Mouse (Mus musculus): ENCODE data around the gene Ahdc1.
A peak's percentile ranks its signal among the peaks of the same experiment; 100 is the strongest.

Ahdc1 gene

DNA sequence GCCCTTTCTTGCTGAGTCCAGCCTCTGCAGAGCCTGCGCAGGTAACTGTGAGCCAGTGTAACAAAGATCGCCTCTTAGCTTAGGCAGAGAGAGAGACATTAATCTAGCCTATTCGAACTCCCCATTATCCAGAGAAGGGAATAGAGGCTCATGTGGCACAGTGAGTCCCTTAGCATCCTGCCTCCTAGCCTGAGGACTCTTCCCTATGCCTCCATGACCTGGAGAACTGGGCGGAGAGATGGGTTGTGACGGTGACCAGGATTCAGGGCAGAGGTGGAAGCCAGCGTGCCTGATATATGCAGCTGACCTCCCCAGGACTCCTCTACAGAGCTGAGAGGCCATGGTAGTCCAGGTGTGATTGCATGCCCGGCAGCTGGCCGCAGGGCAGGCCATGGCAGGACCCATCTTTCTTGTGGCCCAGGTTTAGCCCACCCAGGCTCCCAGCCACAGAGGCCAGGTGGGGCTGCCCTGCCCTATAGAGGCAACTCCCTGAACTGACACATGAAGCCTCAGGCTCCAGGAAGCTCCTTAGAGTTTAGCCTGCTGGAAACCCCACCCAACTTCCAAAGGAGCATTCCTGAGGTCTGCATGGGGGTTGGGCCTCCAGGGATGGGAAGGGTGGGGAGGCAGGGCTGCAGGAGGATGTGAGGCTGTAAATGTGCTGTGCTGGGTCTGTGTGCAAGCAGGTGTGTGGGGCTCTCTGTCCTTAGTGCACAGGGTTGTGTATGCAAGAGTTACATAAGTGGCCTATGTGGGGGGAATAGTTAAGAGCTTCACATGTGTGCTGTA lies 44.3 kb downstream of the Ahdc1 start:
- no peak for DNase-seq (ENCODE audit: low spot score)

DNA sequence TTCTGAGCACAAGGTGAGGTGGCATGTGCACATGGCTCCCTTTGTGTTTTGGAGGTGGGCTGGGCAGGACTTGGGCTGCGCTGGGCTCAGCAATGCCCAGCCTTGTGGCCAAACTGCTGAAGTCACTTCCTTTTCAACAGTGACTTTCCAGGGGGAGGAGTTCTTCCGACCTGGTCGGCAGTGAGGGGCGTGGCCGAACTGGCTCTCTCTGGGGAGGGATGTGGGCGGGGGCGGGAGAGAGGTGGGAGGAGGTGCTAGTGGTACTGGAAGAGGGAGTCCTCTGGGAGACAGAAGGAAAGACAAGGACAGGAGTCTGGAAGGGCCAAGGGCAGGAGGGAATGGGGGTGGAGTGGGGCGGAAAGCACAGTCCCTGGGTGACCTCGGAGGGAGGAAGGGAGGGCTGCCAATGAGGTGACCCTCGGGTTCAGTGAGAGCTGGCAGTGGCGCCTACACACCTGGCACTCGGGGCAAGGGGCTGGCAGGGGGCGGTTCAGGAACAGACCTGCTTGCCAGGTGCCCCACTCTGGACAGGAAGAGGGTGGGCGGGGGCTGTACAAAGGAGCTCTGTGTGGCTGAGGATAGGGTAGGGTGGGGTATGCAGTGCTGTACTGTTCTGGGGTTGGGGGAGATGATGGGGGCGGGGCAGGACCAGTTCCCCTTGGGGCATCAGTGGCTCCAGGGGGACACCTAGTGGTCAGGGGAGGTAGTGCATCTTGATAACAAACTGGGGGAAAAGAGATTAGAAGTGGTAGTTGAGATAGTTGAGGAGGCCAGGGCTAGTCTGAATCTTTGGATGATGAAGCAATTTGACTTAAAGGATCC lies 45.2 kb downstream of the Ahdc1 start:
- peak; percentile 79 for DNase-seq (ENCODE audit: low spot score)

DNA sequence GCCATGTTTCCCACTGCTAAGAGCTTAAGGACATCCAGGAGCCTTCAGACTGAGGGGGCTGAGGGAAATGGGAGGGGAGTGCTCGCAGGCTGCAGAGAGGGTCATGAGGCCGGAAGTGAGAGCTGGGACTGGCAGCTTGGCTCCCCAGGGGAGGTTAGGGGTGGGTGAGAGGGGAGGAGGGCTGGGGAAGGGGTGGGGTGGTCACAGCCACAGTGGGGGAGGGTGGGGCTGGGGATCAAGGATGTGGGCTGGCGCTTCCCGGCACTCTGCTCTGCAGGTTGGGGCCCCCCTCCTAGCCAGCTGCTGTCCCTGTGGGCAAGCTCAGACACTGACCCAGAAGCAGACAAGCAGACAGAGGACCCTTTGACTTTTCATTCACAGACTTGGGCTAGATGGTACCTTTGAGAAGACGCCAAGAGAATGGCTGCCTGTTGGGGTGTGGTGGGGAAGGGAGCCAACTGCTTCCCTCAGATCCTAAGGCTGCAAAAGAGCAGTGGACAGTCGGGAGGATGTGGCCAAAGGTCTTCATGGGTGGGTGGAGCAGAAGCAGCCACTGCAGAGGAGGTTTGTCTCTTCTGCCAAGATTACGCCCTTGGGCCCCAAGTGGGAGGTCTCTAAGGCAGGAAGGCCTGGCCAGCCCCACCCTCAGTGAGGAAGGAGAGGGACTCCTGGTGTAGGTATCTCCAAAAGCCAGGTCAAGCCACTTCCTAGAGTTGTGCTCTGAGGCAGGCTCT lies 46.5 kb downstream of the Ahdc1 start:
- no peak for DNase-seq (ENCODE audit: low spot score)

- no peak for DNase-seq (ENCODE audit: low spot score)
Observed at GRCm38 (mm10) chr4:133058123-133058453, 47.0 kb downstream of the Ahdc1 start.

GRCm38 (mm10) chr4:133058513-133059480 lies 47.7 kb downstream of the Ahdc1 start:
- DNase-seq (ENCODE audit: low spot score): no peak

DNA sequence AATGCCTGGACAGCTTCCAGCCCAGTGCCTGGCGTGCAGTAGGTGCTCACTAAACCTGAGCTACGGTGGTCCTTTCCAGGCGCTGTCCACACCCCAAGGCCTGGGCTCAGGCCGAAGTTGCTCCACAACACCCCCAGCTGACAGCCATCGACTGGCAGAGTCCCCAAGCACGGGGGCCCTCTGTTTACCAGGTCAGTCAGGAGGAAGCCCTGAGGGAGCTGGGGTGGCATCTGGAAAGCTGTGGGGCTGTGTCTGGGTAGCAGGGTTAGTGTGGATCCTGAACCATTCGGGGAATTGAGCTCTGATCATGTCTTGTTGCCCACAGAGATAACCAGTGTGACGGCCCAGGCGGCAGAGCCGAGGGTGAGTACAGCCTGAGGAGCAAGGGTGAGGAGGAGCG lies 49.6 kb downstream of the Ahdc1 start:
- DNase-seq (ENCODE audit: low spot score): no peak

GRCm38 (mm10) chr4:133061798-133062197 lies 50.7 kb downstream of the Ahdc1 start:
- no peak for DNase-seq (ENCODE audit: low spot score)

- no peak for DNase-seq (ENCODE audit: low spot score)
Observed at GRCm38 (mm10) chr4:133062286-133062685, 51.2 kb downstream of the Ahdc1 start.

- no peak for DNase-seq (ENCODE audit: low spot score)
Observed at GRCm38 (mm10) chr4:133063203-133063602, 52.1 kb downstream of the Ahdc1 start.

- no peak for DNase-seq (ENCODE audit: low spot score)
Observed at GRCm38 (mm10) chr4:133063799-133064198, 52.7 kb downstream of the Ahdc1 start.

GRCm38 (mm10) chr4:133064791-133065190 lies 53.7 kb downstream of the Ahdc1 start:
- no peak for DNase-seq (ENCODE audit: low spot score)

GRCm38 (mm10) chr4:133065894-133066386 lies 54.9 kb downstream of the Ahdc1 start:
- DNase-seq (ENCODE audit: low spot score): no peak

DNA sequence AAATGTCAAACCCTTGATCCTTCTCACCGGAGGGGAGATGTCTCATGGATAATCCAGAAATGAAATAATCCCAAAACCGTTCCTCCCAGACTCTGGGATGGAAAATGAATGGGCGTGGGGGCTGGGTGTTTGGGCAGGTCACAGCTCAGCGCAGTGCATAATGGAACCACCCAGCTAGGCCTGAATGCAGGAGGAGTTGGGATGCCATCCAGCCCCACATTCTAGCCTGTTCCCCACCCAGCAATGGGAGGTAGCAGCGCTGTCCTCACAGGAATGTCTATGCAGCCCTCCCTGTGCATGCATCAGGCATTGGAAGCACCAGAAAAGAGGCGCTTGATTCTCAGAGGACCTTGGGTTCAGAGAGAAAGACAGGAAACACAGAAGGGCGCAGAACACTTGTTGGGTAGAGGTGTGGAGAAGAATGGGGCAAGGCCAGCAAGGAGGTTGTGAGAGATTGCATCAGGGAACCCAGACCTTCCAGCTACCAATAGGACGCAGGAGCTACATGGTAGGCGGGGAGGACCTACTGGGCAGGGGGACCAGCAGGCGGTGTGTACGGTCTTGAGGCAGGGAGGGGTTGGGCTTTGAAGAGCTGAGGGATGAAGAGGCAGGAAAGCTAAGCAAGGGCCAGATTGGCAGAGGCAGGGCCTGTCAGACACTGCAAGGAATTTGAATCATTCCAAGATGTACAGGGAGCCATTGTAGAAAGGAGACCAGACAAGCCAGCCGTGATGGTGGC lies 57.5 kb downstream of the Ahdc1 start:
- no peak for DNase-seq (ENCODE audit: low spot score)

GRCm38 (mm10) chr4:133070388-133070787 lies 59.3 kb downstream of the Ahdc1 start:
- DNase-seq (ENCODE audit: low spot score): no peak

GRCm38 (mm10) chr4:133070821-133071372 lies 59.8 kb downstream of the Ahdc1 start:
- DNase-seq (ENCODE audit: low spot score): no peak

GRCm38 (mm10) chr4:133073192-133073591 lies 62.1 kb downstream of the Ahdc1 start:
- no peak for DNase-seq (ENCODE audit: low spot score)

DNA sequence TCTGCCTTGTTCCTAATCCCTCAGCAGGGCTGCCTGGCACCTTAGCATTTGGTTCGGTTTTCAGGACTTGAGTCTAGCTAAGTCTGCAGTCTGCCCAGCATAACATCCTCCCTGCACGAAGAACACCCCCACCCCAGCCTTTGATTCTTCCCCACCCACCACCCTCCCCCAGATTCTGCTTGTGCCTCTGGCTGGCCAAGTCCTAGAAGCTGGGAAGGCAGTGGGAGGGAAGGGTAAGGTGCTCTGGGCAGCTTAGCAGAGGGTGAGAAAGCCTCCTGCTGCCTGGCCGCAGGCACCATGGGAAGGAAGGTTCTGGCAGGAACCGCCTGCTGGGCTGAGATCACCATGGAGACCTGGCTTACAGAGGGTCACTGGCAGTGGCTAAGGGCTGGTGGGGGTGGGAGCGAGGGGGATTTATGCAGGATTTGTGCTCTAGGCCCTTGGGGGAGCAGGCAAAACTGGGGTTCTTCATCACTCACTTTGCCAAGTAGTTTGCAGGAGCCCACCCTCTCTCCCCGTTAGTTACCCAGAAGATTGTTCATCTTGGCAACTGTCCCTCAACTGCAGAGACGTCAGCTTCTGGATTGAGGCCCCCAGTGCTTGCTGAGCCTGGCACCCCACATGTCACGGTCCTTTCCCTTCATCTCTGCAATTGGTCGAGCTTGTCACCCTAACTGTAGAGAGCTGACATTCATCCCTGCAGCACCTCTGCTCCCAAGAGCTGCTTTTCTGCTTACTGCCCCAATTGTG lies 63.2 kb downstream of the Ahdc1 start:
- no peak for DNase-seq (ENCODE audit: low spot score)

DNA sequence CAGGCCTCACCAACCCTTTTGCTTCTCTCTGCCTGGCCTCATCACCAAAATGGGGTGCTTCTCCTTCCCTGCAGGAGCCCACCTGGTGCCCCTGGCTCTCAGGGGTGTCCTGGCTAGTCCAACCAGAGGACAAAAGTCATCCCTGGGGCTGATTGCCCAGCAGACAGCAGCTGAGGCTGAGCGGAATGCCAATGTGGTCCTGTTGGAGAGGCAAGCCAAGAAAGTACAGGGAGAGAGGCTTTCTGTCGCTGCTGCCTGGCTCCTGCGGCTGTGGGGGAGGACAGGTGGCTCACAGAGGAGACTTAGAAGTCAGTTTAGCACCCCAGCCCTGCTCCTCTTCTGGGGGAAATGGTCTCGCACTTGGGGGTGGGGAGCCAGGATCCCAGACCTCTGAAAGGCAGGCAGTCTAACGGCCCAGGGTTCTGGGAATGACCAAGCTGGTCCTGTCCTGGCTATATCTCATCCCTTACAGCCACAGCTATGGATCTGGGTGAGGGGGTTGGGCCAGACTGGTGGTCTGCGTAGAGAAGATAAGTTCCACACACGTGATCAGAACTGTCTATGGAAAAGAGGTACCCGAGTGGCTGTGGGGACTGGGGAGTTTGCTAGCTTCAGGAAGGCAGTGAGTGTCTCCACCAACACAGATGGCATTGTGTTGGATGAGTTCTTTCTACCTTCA lies 64.0 kb downstream of the Ahdc1 start:
- DNase-seq (ENCODE audit: low spot score): no peak

GRCm38 (mm10) chr4:133078947-133079346 lies 67.9 kb downstream of the Ahdc1 start:
- no peak for DNase-seq (ENCODE audit: low spot score)

Data from ovary, postnatal 14 days (tissue).